Mouse (Mus musculus) erythroblast, embryonic 14.5 days (primary cell): ENCODE data around the gene Olfr316.

Source experiments
- GATA1 ChIP-seq: IDR thresholded peaks from 2 replicates; pipeline ENCODE4 v1.6.1; 2012; ENCODE audit warnings: low read length, inconsistent platforms, mixed read lengths
- TAL1 ChIP-seq: IDR thresholded peaks from 3 replicates; pipeline ENCODE4 v1.6.1; 2012; ENCODE audit warnings: low read length, inconsistent platforms, mixed read lengths

DNA sequence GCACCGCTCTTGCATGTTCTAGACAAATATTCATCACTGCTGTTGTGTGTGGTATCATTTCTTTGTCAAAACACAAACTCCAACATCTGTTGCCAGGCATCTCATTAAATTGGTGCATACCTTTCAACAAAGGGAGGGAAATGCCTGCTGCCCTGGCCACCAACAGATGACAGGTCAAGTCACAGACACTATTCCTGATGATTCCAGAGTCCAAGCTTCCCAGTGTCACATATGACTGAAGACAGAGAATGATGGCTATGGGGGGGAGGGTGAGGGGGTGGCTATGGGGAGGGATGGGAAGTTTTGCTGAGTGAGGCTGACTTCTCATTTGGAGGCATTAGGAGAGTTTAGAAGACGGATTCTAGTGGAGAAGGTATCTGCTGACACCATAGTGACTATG lies 31.6 kb downstream of the Olfr316 start:
- TF ChIP-seq TAL1: no peak
- TF ChIP-seq GATA1: no peak
